Mouse (Mus musculus) limb, embryonic 14.5 days (tissue): ENCODE measurements at regions not wholly inside any gene's neighbourhood (a gene's known extent, or its start where the extent isn't known, plus 50 kb on each side); places are given as distances from the start of the nearest gene placed in this dataset.

Source experiments
- ATAC-seq: fragments of 200-750 bp; cut with Nextera tagmentation; 2 replicates; pipeline ENCODE4 v1.8.0; 2017; ENCODE audit warnings: low read depth, moderate number of reproducible peaks, moderate TSS enrichment; ENCODE audit not compliant: low FRiP score
- DNase-seq: peaks from one replicate; pipeline ENCODE4 v3.0.0-alpha.2; 2015; ENCODE audit warnings: low spot score
- H3K27ac ChIP-seq: fragments of 300-500 bp; sonication (generic); replicated peaks from 2 replicates; pipeline ENCODE4 v1.5.1; 2014; ENCODE audit warnings: low read depth, mild to moderate bottlenecking, low read length, moderate library complexity, mixed read lengths
- H3K27me3 ChIP-seq: fragments of 300-500 bp; sonication (generic); 2 replicates; pipeline ENCODE4 v1.6.1; 2014; ENCODE audit warnings: low read length, mixed read lengths; ENCODE audit not compliant: control insufficient read depth, insufficient read depth
- H3K36me3 ChIP-seq: fragments of 300-500 bp; sonication (generic); 2 replicates; pipeline ENCODE4 v1.6.1; 2014; ENCODE audit warnings: mild to moderate bottlenecking, low read length, moderate library complexity, mixed read lengths; ENCODE audit not compliant: control insufficient read depth, insufficient read depth
- H3K4me1 ChIP-seq: fragments of 300-500 bp; sonication (generic); 2 replicates; pipeline ENCODE4 v1.6.1; 2014; ENCODE audit warnings: antibody characterized with exemption, low read length, mixed read lengths; ENCODE audit not compliant: control insufficient read depth, insufficient read depth
- H3K4me2 ChIP-seq: fragments of 300-500 bp; sonication (generic); replicated peaks from 2 replicates; pipeline ENCODE4 v1.6.1; 2014; ENCODE audit warnings: low read depth, mild to moderate bottlenecking, low read length, moderate library complexity; ENCODE audit not compliant: severe bottlenecking
- H3K4me3 ChIP-seq: fragments of 300-500 bp; sonication (generic); replicated peaks from 2 replicates; pipeline ENCODE4 v1.5.1; 2014; ENCODE audit warnings: low read length
- H3K9ac ChIP-seq: fragments of 300-500 bp; sonication (generic); 2 replicates; pipeline ENCODE4 v1.6.1; 2014; ENCODE audit warnings: mild to moderate bottlenecking, low read depth, low read length, moderate library complexity; ENCODE audit not compliant: severe bottlenecking
- H3K9me3 ChIP-seq: fragments of 300-500 bp; sonication (generic); 2 replicates; pipeline ENCODE4 v1.6.1; 2016; ENCODE audit warnings: low read length; ENCODE audit not compliant: control insufficient read depth
- POLR2A ChIP-seq: fragments of 200-500 bp; IDR thresholded peaks from 2 replicates; pipeline ENCODE4 v1.8.0; 2012; ENCODE audit warnings: inconsistent platforms, mild to moderate bottlenecking, moderate library complexity, borderline replicate concordance; ENCODE audit not compliant: insufficient read depth, insufficient read length; ENCODE audit errors: extremely low read depth
- whole genome bisulfite sequencing: fragments of 180-500 bp; shearing (Covaris S2); extraction: QIAGEN DNeasy Blood & Tissue Kit; methylation state at CpG from one replicate; pipeline ENCODE4 v1.1.7; 2014; 5-methylcytosine and 5-hydroxymethylcytosine counted together

- H3K9me3 ChIP-seq, result no peaks in the 10 kb centered on the region
- H3K4me1 ChIP-seq, result no peaks in the 10 kb centered on the region
- DNase-seq, result no peak
- no peak overlapping the region for H3K4me3 ChIP-seq
- no peak overlapping the region for H3K27ac ChIP-seq
- no peaks in the 10 kb centered on the region for H3K36me3 ChIP-seq
- 75% methylated on average over 5 of the region's 5 CpGs for WGBS
- H3K9ac ChIP-seq, result no peak overlapping the region
- TF ChIP-seq POLR2A, result no peak
- H3K4me2 ChIP-seq, result no peak overlapping the region
- ATAC-seq, result no peak
- H3K27me3 ChIP-seq, result no peaks in the 10 kb centered on the region
These were observed 230.8 kb downstream of the Btg1 start for GRCm38 (mm10) chr10:96847433-96848165.

DNA sequence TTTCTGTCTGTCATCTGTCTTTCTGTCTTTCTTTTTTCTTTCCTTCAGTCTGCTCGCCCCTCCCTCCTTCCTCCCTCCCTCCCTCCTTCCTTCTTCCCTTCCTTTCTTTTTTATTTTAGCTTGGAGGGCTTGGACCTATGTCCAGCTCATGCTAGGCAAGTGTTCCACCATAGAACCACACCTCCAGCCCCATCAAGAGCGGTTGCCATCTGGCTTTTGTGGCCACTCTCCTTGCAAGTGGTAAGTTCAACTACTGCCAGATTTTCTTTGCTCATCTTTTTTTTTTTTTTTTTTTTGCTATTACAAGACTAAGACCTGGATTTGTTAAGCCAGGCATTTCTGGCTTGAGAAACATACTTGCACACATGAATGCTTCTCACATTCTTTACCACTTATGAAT, 231.7 kb downstream of the Btg1 start:
- Histone ChIP-seq H3K4me1 (no peaks in the 10 kb centered on the region), H3K4me3 (no peak overlapping the region), H3K36me3 (no peaks in the 10 kb centered on the region), H3K9me3 (no peaks in the 10 kb centered on the region), H3K4me2 (no peak overlapping the region), H3K27ac (no peak overlapping the region), H3K27me3 (no peaks in the 10 kb centered on the region), H3K9ac (no peak overlapping the region)
- TF ChIP-seq POLR2A, result no peak
- DNase-seq (no peak), ATAC-seq (no peak)
- WGBS, result 89% methylated on average over 2 of the region's 2 CpGs

GRCm38 (mm10) chr10:96860366-96860765, 243.6 kb downstream of the Btg1 start:
- DNase-seq, result no peak
- ATAC-seq, result no peak
- Histone ChIP-seq H3K9ac (no peak overlapping the region), H3K4me1 (no peaks in the 10 kb centered on the region), H3K27me3 (no peaks in the 10 kb centered on the region), H3K9me3 (no peaks in the 10 kb centered on the region), H3K27ac (no peak overlapping the region), H3K4me3 (no peak overlapping the region), H3K36me3 (no peaks in the 10 kb centered on the region), H3K4me2 (no peak overlapping the region)
- 80% methylated on average over 2 of the region's 2 CpGs for WGBS
- TF ChIP-seq POLR2A, result no peak

- H3K27me3 ChIP-seq, result no peaks in the 10 kb centered on the region
- no peak overlapping the region for H3K4me3 ChIP-seq
- ATAC-seq, result no peak
- DNase-seq, result no peak
- TF ChIP-seq POLR2A, result no peak
- no peaks in the 10 kb centered on the region for H3K9me3 ChIP-seq
- H3K4me1 ChIP-seq, result no peaks in the 10 kb centered on the region
- no peak overlapping the region for H3K27ac ChIP-seq
- no peaks in the 10 kb centered on the region for H3K36me3 ChIP-seq
- 73% methylated on average over 8 of the region's 8 CpGs for WGBS
- no peak overlapping the region for H3K9ac ChIP-seq
- no peak overlapping the region for H3K4me2 ChIP-seq
These were observed 246.4 kb downstream of the Btg1 start for GRCm38 (mm10) chr10:96863230-96863629.

DNA sequence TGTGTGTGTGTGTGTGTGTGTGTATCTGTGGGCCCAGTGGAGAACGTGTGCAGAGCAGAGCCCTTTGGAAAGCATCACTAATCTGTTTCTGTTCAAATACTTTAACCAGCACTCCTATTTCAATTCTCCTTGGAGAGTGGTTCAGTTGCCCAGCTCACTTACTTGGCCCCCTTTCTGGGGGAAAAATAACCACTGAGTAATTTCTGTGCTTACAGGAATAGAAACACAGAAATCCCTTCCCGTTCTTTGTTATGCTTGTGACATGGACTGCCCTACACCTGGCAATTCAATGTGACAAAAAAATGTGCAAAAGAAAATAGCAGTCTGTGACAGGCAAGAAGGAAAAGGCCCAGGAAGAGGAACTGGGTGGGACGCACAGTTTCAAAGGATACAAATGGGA, 249.7 kb downstream of the Btg1 start:
- TF ChIP-seq POLR2A, result no peak
- 77% methylated on average over 3 of the region's 3 CpGs for WGBS

More for the DNA sequence above, 249.7 kb downstream of the Btg1 start:
- Histone ChIP-seq H3K27ac (no peak overlapping the region), H3K36me3 (no peaks in the 10 kb centered on the region), H3K4me1 (no peaks in the 10 kb centered on the region), H3K27me3 (no peaks in the 10 kb centered on the region), H3K4me3 (no peak overlapping the region), H3K9ac (no peak overlapping the region), H3K9me3 (no peaks in the 10 kb centered on the region), H3K4me2 (no peak overlapping the region)
- no peak for ATAC-seq
- DNase-seq, result no peak
